ENCODE assay signal across 8 mouse cellular contexts in genomic region chr4:46452481-46452850, GRCm38 (mm10). TPM values are rescaled to one million over a fixed set of nuclear protein-coding genes. Genes with fewer than 3 reads are reported as not detected.
A peak's percentile ranks its signal among the peaks of the same experiment; 100 is the strongest.
DNase-seq lines count a peak whose midpoint lies in the region; ATAC-seq and TF ChIP-seq lines count a peak whose summit lies in the region.

No protein-coding gene starts in this region.

- H3K4me3 ChIP-seq in neural tube, embryonic 11.5 days (ENCODE audit: low read depth, low read length) = peak overlapping the region; percentile 92
- H3K4me3 ChIP-seq in embryonic facial prominence, embryonic 12.5 days = peak overlapping the region; percentile 88
- peak overlapping the region; percentile 94 for H3K4me3 ChIP-seq in heart, embryonic 11.5 days (ENCODE audit: low read depth, low read length)
- H3K4me3 ChIP-seq in kidney, embryonic 15.5 days (replicated peaks) = peak overlapping the region; percentile 93
- peak overlapping the region; percentile 95 for H3K4me3 ChIP-seq in liver, embryonic 12.5 days
- peak overlapping the region; percentile 46 for H3K4me3 ChIP-seq in myocyte
- peak overlapping the region; percentile 92 for H3K4me3 ChIP-seq in stomach, embryonic 16.5 days (replicated peaks; ENCODE audit: low read length)

- peak overlapping the region; percentile 98 for H3K27ac ChIP-seq in neural tube, embryonic 11.5 days (ENCODE audit: low read depth, low read length)
- H3K27ac ChIP-seq in embryonic facial prominence, embryonic 12.5 days = peak overlapping the region; percentile 100
- peak overlapping the region; percentile 99 for H3K27ac ChIP-seq in heart, embryonic 11.5 days (ENCODE audit: low read depth, low read length)
- H3K27ac ChIP-seq in kidney, embryonic 15.5 days = peak overlapping the region; percentile 99
- peak overlapping the region; percentile 99 for H3K27ac ChIP-seq in liver, embryonic 12.5 days
- peak overlapping the region; percentile 99 for H3K27ac ChIP-seq in stomach, embryonic 16.5 days (ENCODE audit: low read length)

- peak overlapping the region; percentile 80 for H3K4me2 ChIP-seq in neural tube, embryonic 11.5 days (ENCODE audit: low read depth)
- peak overlapping the region; percentile 86 for H3K4me2 ChIP-seq in embryonic facial prominence, embryonic 12.5 days (replicated peaks)
- peak overlapping the region; percentile 78 for H3K4me2 ChIP-seq in heart, embryonic 11.5 days
- H3K4me2 ChIP-seq in kidney, embryonic 15.5 days = peak overlapping the region; percentile 86
- peak overlapping the region; percentile 89 for H3K4me2 ChIP-seq in liver, embryonic 12.5 days
- H3K4me2 ChIP-seq in myocyte (ENCODE audit: low read depth) = peak overlapping the region; percentile 79
- peak overlapping the region; percentile 88 for H3K4me2 ChIP-seq in stomach, embryonic 16.5 days (ENCODE audit: low read depth, low read length)

- no peaks in the 10 kb centered on the region for H3K36me3 ChIP-seq in neural tube, embryonic 11.5 days (ENCODE audit: control insufficient read depth, insufficient read depth, low read length)
- no peaks in the 10 kb centered on the region for H3K36me3 ChIP-seq in embryonic facial prominence, embryonic 12.5 days
- H3K36me3 ChIP-seq in heart, embryonic 11.5 days (ENCODE audit: control insufficient read depth, insufficient read depth, low read length) = 0 out of 2 replicates have a peak, but pooled peaks cover 5% of the 10 kb centered on the region
- 0 out of 2 replicates have a peak, but pooled peaks cover 5% of the 10 kb centered on the region for H3K36me3 ChIP-seq in kidney, embryonic 15.5 days
- peaks cover 43% of the 10 kb centered on the region for H3K36me3 ChIP-seq in liver, embryonic 12.5 days
- no peaks in the 10 kb centered on the region for H3K36me3 ChIP-seq in myocyte (ENCODE audit: control insufficient read depth, insufficient read depth)
- H3K36me3 ChIP-seq in stomach, embryonic 16.5 days (ENCODE audit: control insufficient read depth, insufficient read depth, low read length) = no peaks in the 10 kb centered on the region

- H3K4me1 ChIP-seq in neural tube, embryonic 11.5 days (ENCODE audit: control insufficient read depth, insufficient read depth, low read length) = peaks cover 18% of the 10 kb centered on the region
- peaks cover 28% of the 10 kb centered on the region for H3K4me1 ChIP-seq in embryonic facial prominence, embryonic 12.5 days
- peaks cover 40% of the 10 kb centered on the region for H3K4me1 ChIP-seq in heart, embryonic 11.5 days (ENCODE audit: control insufficient read depth, insufficient read depth, low read length)
- H3K4me1 ChIP-seq in kidney, embryonic 15.5 days = peaks cover 52% of the 10 kb centered on the region
- peaks cover 79% of the 10 kb centered on the region for H3K4me1 ChIP-seq in liver, embryonic 12.5 days
- H3K4me1 ChIP-seq in stomach, embryonic 16.5 days (ENCODE audit: control insufficient read depth, insufficient read depth, low read length) = peaks cover 36% of the 10 kb centered on the region

- peak; percentile 75 for DNase-seq in neural tube, embryonic 11.5 days (ENCODE audit: low spot score)
- DNase-seq in neural tube, embryonic 10.5 days (ENCODE audit: extremely low spot score, low spot score) = no peak

- peak; percentile 50 for TF ChIP-seq POLR2A in myocyte (IDR thresholded peaks at IDR 0.05; ENCODE audit: insufficient read length, low read depth)

- peaks cover 52% of the 10 kb centered on the region for H3K79me2 ChIP-seq in myocyte (ENCODE audit: control insufficient read depth, insufficient read depth)

- no peaks in the 10 kb centered on the region for H3K27me3 ChIP-seq in neural tube, embryonic 11.5 days (ENCODE audit: control insufficient read depth, insufficient read depth, low read length)
- H3K27me3 ChIP-seq in embryonic facial prominence, embryonic 12.5 days = no peaks in the 10 kb centered on the region
- no peaks in the 10 kb centered on the region for H3K27me3 ChIP-seq in heart, embryonic 11.5 days (ENCODE audit: control insufficient read depth, insufficient read depth, low read length)
- no peaks in the 10 kb centered on the region for H3K27me3 ChIP-seq in kidney, embryonic 15.5 days
- H3K27me3 ChIP-seq in liver, embryonic 12.5 days (replicated peaks) = no peaks in the 10 kb centered on the region
- no peaks in the 10 kb centered on the region for H3K27me3 ChIP-seq in myocyte (ENCODE audit: control insufficient read depth, insufficient read depth, insufficient read length)
- no peaks in the 10 kb centered on the region for H3K27me3 ChIP-seq in stomach, embryonic 16.5 days (ENCODE audit: control insufficient read depth, insufficient read depth, low read length)

- H3K9ac ChIP-seq in neural tube, embryonic 11.5 days (ENCODE audit: low read length) = peak overlapping the region; percentile 99
- H3K9ac ChIP-seq in embryonic facial prominence, embryonic 12.5 days = peak overlapping the region; percentile 99
- peak overlapping the region; percentile 99 for H3K9ac ChIP-seq in heart, embryonic 11.5 days (ENCODE audit: low read depth, low read length)
- H3K9ac ChIP-seq in kidney, embryonic 15.5 days = peak overlapping the region; percentile 99
- peak overlapping the region; percentile 100 for H3K9ac ChIP-seq in liver, embryonic 12.5 days
- H3K9ac ChIP-seq in stomach, embryonic 16.5 days (ENCODE audit: low read length) = peak overlapping the region; percentile 100

- H3K9me3 ChIP-seq in neural tube, embryonic 11.5 days (ENCODE audit: control insufficient read depth, low read length) = no peaks in the 10 kb centered on the region
- H3K9me3 ChIP-seq in embryonic facial prominence, embryonic 12.5 days = no peaks in the 10 kb centered on the region
- H3K9me3 ChIP-seq in heart, embryonic 11.5 days (replicated peaks; ENCODE audit: control insufficient read depth, low read length) = no peaks in the 10 kb centered on the region
- no peaks in the 10 kb centered on the region for H3K9me3 ChIP-seq in kidney, embryonic 15.5 days (replicated peaks)
- H3K9me3 ChIP-seq in liver, embryonic 12.5 days (replicated peaks) = no peaks in the 10 kb centered on the region
- no peaks in the 10 kb centered on the region for H3K9me3 ChIP-seq in stomach, embryonic 16.5 days (replicated peaks; ENCODE audit: control insufficient read depth, low read length)

- 0% methylated on average over 19 of the region's 19 CpGs for WGBS in neural tube, embryonic 11.5 days
- under 1% methylated on average over 19 of the region's 19 CpGs for WGBS in embryonic facial prominence, embryonic 12.5 days
- under 1% methylated on average over 19 of the region's 19 CpGs for WGBS in heart, embryonic 11.5 days (ENCODE audit: insufficient replicate concordance)
- under 1% methylated on average over 19 of the region's 19 CpGs for WGBS in kidney, embryonic 15.5 days
- under 1% methylated on average over 19 of the region's 19 CpGs for WGBS in liver, embryonic 12.5 days (ENCODE audit: insufficient replicate concordance)
- under 1% methylated on average over 19 of the region's 19 CpGs for WGBS in stomach, embryonic 16.5 days

- H3ac ChIP-seq in myocyte (ENCODE audit: control insufficient read depth, insufficient read length) = peak overlapping the region; percentile 97

- peak; percentile 9; the same call in 1 of the 2 replicates for ATAC-seq in neural tube, embryonic 11.5 days (ENCODE audit: insufficient read depth, low FRiP score, low TSS enrichment)
- no peak for ATAC-seq in embryonic facial prominence, embryonic 12.5 days (ENCODE audit: insufficient number of reproducible peaks, insufficient read depth, low FRiP score, low TSS enrichment)
- 0 out of 2 replicates have a peak, but pooled peaks have one; percentile 2 for ATAC-seq in heart, embryonic 11.5 days (replicated peaks; ENCODE audit: insufficient number of reproducible peaks, low FRiP score, low TSS enrichment)
- ATAC-seq in kidney, embryonic 15.5 days (replicated peaks; ENCODE audit: low FRiP score) = peak; percentile 31
- ATAC-seq in liver, embryonic 12.5 days = peak; percentile 41
- ATAC-seq in stomach, embryonic 16.5 days (ENCODE audit: insufficient read depth, low FRiP score) = peak; percentile 19; the same call in 1 of the 2 replicates

TF ChIP-seq in myocyte, 11 proteins besides CTCF, POLR2A, EP300 and RAD21 (continues in another document):
- TF ChIP-seq USF1 (IDR thresholded peaks at IDR 0.05; ENCODE audit: low read depth) = peak; percentile 81
- TF ChIP-seq MAX (IDR thresholded peaks at IDR 0.05; ENCODE audit: low read depth) = peak; percentile 91
- TF ChIP-seq MYOD1 (IDR thresholded peaks at IDR 0.05; ENCODE audit: control insufficient read depth in 1 of 3, insufficient read length in 2 of 3, low read depth in 2 of 3) = no peak

RNA-seq across cellular contexts. Expression of gene Anp32b, which starts 1.8 kb away (rescaled TPM):
- 261 and 271 TPM in 2 replicates for polyA plus RNA-seq in neural tube, embryonic 11.5 days (2014; fragmentation: Nextera tagmentation; extraction: Ambion mirVana)
- 329 and 349 TPM in 2 replicates for polyA plus RNA-seq in embryonic facial prominence, embryonic 12.5 days (2016; fragmentation: Nextera tagmentation; extraction: Ambion mirVana)
- 213 and 243 TPM in 2 replicates for polyA plus RNA-seq in heart, embryonic 11.5 days (2014; fragmentation: Nextera tagmentation; extraction: Ambion mirVana)
- polyA plus RNA-seq in kidney, embryonic 15.5 days (2015; fragmentation: Nextera tagmentation; extraction: Ambion mirVana) = 339 and 351 TPM in 2 replicates
- 669 and 722 TPM in 2 replicates for polyA plus RNA-seq in liver, embryonic 12.5 days (2016; fragmentation: Nextera tagmentation; extraction: Ambion mirVana)
- 228 TPM for polyA plus RNA-seq in myocyte (2012; fragmentation: generic; extraction: Trizol)
- 184 and 201 TPM in 2 replicates for polyA plus RNA-seq in stomach, embryonic 16.5 days (2015; fragmentation: Nextera tagmentation; extraction: Ambion mirVana)

RNA-seq across cellular contexts. Expression of gene Nans, which starts 36.6 kb away (rescaled TPM):
- polyA plus RNA-seq in neural tube, embryonic 11.5 days (2014; fragmentation: Nextera tagmentation; extraction: Ambion mirVana) = 82.0 and 89.1 TPM in 2 replicates
- polyA plus RNA-seq in embryonic facial prominence, embryonic 12.5 days (2016; fragmentation: Nextera tagmentation; extraction: Ambion mirVana) = 85.6 and 90.7 TPM in 2 replicates
- polyA plus RNA-seq in heart, embryonic 11.5 days (2014; fragmentation: Nextera tagmentation; extraction: Ambion mirVana) = 75.7 and 84.2 TPM in 2 replicates
- polyA plus RNA-seq in kidney, embryonic 15.5 days (2015; fragmentation: Nextera tagmentation; extraction: Ambion mirVana) = 73.0 and 82.4 TPM in 2 replicates
- 75.7 and 78.4 TPM in 2 replicates for polyA plus RNA-seq in liver, embryonic 12.5 days (2016; fragmentation: Nextera tagmentation; extraction: Ambion mirVana)
- 62.3 TPM for polyA plus RNA-seq in myocyte (2012; fragmentation: generic; extraction: Trizol)
- 90.7 and 101 TPM in 2 replicates for polyA plus RNA-seq in stomach, embryonic 16.5 days (2015; fragmentation: Nextera tagmentation; extraction: Ambion mirVana)

RNA-seq across cellular contexts. Expression of gene Hemgn, which starts 39.2 kb away (rescaled TPM):
- 15.8 and 15.9 TPM in 2 replicates for polyA plus RNA-seq in neural tube, embryonic 11.5 days (2014; fragmentation: Nextera tagmentation; extraction: Ambion mirVana)
- polyA plus RNA-seq in embryonic facial prominence, embryonic 12.5 days (2016; fragmentation: Nextera tagmentation; extraction: Ambion mirVana) = 2.5 and 2.8 TPM in 2 replicates
- 64.3 and 76.3 TPM in 2 replicates for polyA plus RNA-seq in heart, embryonic 11.5 days (2014; fragmentation: Nextera tagmentation; extraction: Ambion mirVana)
- 3.3 and 7.1 TPM in 2 replicates for polyA plus RNA-seq in kidney, embryonic 15.5 days (2015; fragmentation: Nextera tagmentation; extraction: Ambion mirVana)
- 425 and 445 TPM in 2 replicates for polyA plus RNA-seq in liver, embryonic 12.5 days (2016; fragmentation: Nextera tagmentation; extraction: Ambion mirVana)
- not detected for polyA plus RNA-seq in myocyte (2012; fragmentation: generic; extraction: Trizol)
- polyA plus RNA-seq in stomach, embryonic 16.5 days (2015; fragmentation: Nextera tagmentation; extraction: Ambion mirVana) = 16.6 and 17.6 TPM in 2 replicates
